Mouse (Mus musculus): ENCODE measurements around the gene Mcpt4. TPM values are rescaled to one million over a fixed set of nuclear protein-coding genes. Genes with fewer than 3 reads are reported as not detected.
"Not testable (repeated sequence)": the region's sequence is repeated elsewhere in the genome, so short reads cannot be mapped to it uniquely, and the experiment has no call there.

Mcpt4 gene
- not detected in 2 replicates for total RNA-seq (2017)

GRCm38 (mm10) chr14:56062213-56062612, at the start of gene Mcpt4:
Gene Mcpt4 (minus strand): TSS chr14:56062313.
- not testable (repeated sequence) for ATAC-seq (replicated peaks; ENCODE audit: low read depth, poor library complexity, severe bottlenecking)

GRCm38 (mm10) chr14:56105447-56106180, 43.5 kb upstream of the Mcpt4 start:
- ATAC-seq (replicated peaks; ENCODE audit: low read depth, poor library complexity, severe bottlenecking), result peak; percentile 64

- peak; percentile 50 for ATAC-seq (replicated peaks; ENCODE audit: low read depth, poor library complexity, severe bottlenecking)
Measured at GRCm38 (mm10) chr14:56105016-56105415, 42.9 kb upstream of the Mcpt4 start.

- no peak for ATAC-seq (replicated peaks; ENCODE audit: low read depth, poor library complexity, severe bottlenecking)
Measured at GRCm38 (mm10) chr14:56103452-56103851, 41.3 kb upstream of the Mcpt4 start.

- ATAC-seq (replicated peaks; ENCODE audit: low read depth, poor library complexity, severe bottlenecking), result peak; percentile 64
Measured at GRCm38 (mm10) chr14:56102386-56102785, 40.3 kb upstream of the Mcpt4 start, which contains the start of gene Ctsg. Gene Ctsg (minus strand): TSS chr14:56102574.

GRCm38 (mm10) chr14:56098940-56099339, 36.8 kb upstream of the Mcpt4 start:
- ATAC-seq (replicated peaks; ENCODE audit: low read depth, poor library complexity, severe bottlenecking), result peak; percentile 47; the same call in 1 of the 2 replicates

GRCm38 (mm10) chr14:56097597-56097996, 35.5 kb upstream of the Mcpt4 start:
- ATAC-seq (replicated peaks; ENCODE audit: low read depth, poor library complexity, severe bottlenecking), result no peak

GRCm38 (mm10) chr14:56093353-56093752, 31.2 kb upstream of the Mcpt4 start:
- peak; percentile 77 for ATAC-seq (replicated peaks; ENCODE audit: low read depth, poor library complexity, severe bottlenecking)

GRCm38 (mm10) chr14:56086711-56087110, 24.6 kb upstream of the Mcpt4 start:
- ATAC-seq (replicated peaks; ENCODE audit: low read depth, poor library complexity, severe bottlenecking), result no peak

GRCm38 (mm10) chr14:56085167-56085566, 23.1 kb upstream of the Mcpt4 start, which contains the start of gene Mcpt8:
Gene Mcpt8 (minus strand): TSS chr14:56085273.
- ATAC-seq (replicated peaks; ENCODE audit: low read depth, poor library complexity, severe bottlenecking), result peak; percentile 69

GRCm38 (mm10) chr14:56082016-56082415, 19.9 kb upstream of the Mcpt4 start:
- no peak for ATAC-seq (replicated peaks; ENCODE audit: low read depth, poor library complexity, severe bottlenecking)

GRCm38 (mm10) chr14:56057722-56058121, 4.4 kb downstream of the Mcpt4 start:
- ATAC-seq (replicated peaks; ENCODE audit: low read depth, poor library complexity, severe bottlenecking), result no peak

GRCm38 (mm10) chr14:56055408-56055807, 6.7 kb downstream of the Mcpt4 start:
- ATAC-seq (replicated peaks; ENCODE audit: low read depth, poor library complexity, severe bottlenecking), result no peak; the same call in 1 of the 2 replicates

- ATAC-seq (replicated peaks; ENCODE audit: low read depth, poor library complexity, severe bottlenecking), result not testable (repeated sequence)
Measured at GRCm38 (mm10) chr14:56041792-56042191, 20.3 kb downstream of the Mcpt4 start, which contains the start of gene Mcpt2. Gene Mcpt2 (plus strand): TSS chr14:56042041.

GRCm38 (mm10) chr14:56034433-56034832, 27.7 kb downstream of the Mcpt4 start:
- peak; percentile 50; the same call in 1 of the 2 replicates for ATAC-seq (replicated peaks; ENCODE audit: low read depth, poor library complexity, severe bottlenecking)

GRCm38 (mm10) chr14:56030395-56030794, 31.7 kb downstream of the Mcpt4 start, which contains the start of gene Mcpt9:
Gene Mcpt9 (minus strand): TSS chr14:56030495.
- not testable (repeated sequence) for ATAC-seq (replicated peaks; ENCODE audit: low read depth, poor library complexity, severe bottlenecking)

- peak; percentile 63; the same call in 1 of the 2 replicates for ATAC-seq (replicated peaks; ENCODE audit: low read depth, poor library complexity, severe bottlenecking)
Measured at GRCm38 (mm10) chr14:56021305-56021704, 40.8 kb downstream of the Mcpt4 start.

GRCm38 (mm10) chr14:56019446-56019845, 42.7 kb downstream of the Mcpt4 start:
- no peak for ATAC-seq (replicated peaks; ENCODE audit: low read depth, poor library complexity, severe bottlenecking)

GRCm38 (mm10) chr14:56017671-56018070, 44.4 kb downstream of the Mcpt4 start, which contains the start of gene Mcpt1:
Gene Mcpt1 (plus strand): TSS chr14:56017971.
- ATAC-seq (replicated peaks; ENCODE audit: low read depth, poor library complexity, severe bottlenecking), result not testable (repeated sequence)

GRCm38 (mm10) chr14:56013924-56014323, 48.2 kb downstream of the Mcpt4 start:
- ATAC-seq (replicated peaks; ENCODE audit: low read depth, poor library complexity, severe bottlenecking), result no peak

GRCm38 (mm10) chr14:56013147-56013546, 49.0 kb downstream of the Mcpt4 start:
- no peak for ATAC-seq (replicated peaks; ENCODE audit: low read depth, poor library complexity, severe bottlenecking)

Measured in common myeloid progenitor, adult 5-6 weeks (primary cell).